27 mouse cellular contexts compared by ENCODE assay signal in the genomic region with DNA sequence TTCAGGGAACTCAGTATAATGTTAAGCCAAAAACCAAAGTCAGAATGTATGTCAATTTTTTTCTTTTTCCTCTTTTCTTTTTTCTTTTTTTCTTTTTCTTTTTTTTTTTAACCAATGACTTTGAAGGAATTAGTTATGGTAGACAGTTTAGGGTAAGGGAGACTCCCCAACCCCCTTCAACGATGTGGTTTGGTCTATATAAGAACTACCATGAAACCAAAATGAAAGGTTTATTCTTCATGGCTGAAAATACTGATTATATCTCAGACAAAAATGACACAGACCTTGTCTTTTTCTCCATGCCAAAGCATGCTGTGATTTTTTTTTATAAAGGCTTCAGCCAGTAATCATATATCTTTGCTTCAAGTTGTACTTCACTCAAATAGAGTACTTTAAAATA.
DNase-seq lines count a peak whose midpoint lies in the region; ATAC-seq lines count a peak whose summit lies in the region.
"Had no signal": no experiment of that assay in that cellular context is flagged by ENCODE, and none has a peak within 500 bp of the region (broad histone marks: within the 10 kb centered on the region; RNA-seq: fewer than 3 reads in every experiment).

No protein-coding gene starts in this region.

- no peak for ATAC-seq in embryonic facial prominence, embryonic 13.5 days (ENCODE audit: insufficient number of reproducible peaks, insufficient read depth, low FRiP score, low TSS enrichment, low read depth)
- peak; percentile 30; the same call in 1 of the 2 replicates for ATAC-seq in embryonic facial prominence, embryonic 14.5 days (ENCODE audit: low read depth)
- ATAC-seq: activated CD4-positive, CD25-positive, alpha-beta regulatory T cell, adult 4 months; CD4-positive, CD25-positive, alpha-beta regulatory T cell, adult 4 months; forebrain, embryonic 14.5 days; forebrain, embryonic 16.5 days; Patski had no signal

- H3K36me3 ChIP-seq in embryonic facial prominence, embryonic 13.5 days: no peaks in the 10 kb centered on the region
- no peaks in the 10 kb centered on the region for H3K36me3 ChIP-seq in embryonic facial prominence, embryonic 10.5 days (replicated peaks)
- H3K36me3 ChIP-seq in embryonic facial prominence, embryonic 14.5 days (ENCODE audit: control insufficient read depth, insufficient read depth, low read length): no peaks in the 10 kb centered on the region
- H3K36me3 ChIP-seq in limb, embryonic 10.5 days: no peaks in the 10 kb centered on the region
- H3K36me3 ChIP-seq: embryonic facial prominence, embryonic 12.5 days; forebrain, embryonic 10.5 days; forebrain, embryonic 12.5 days; G1E had no signal

- peak overlapping the region; percentile 48; the same call in 1 of the 2 replicates for H3K27ac ChIP-seq in embryonic facial prominence, embryonic 13.5 days
- no peak overlapping the region for H3K27ac ChIP-seq in embryonic facial prominence, embryonic 10.5 days (replicated peaks)
- H3K27ac ChIP-seq in embryonic facial prominence, embryonic 14.5 days (replicated peaks; ENCODE audit: low read depth, low read length): peak overlapping the region; percentile 0; the same call in 1 of the 2 replicates
- peak overlapping the region; percentile 76; the same call in 1 of the 2 replicates for H3K27ac ChIP-seq in limb, embryonic 10.5 days
- H3K27ac ChIP-seq: embryonic facial prominence, embryonic 12.5 days; forebrain, embryonic 10.5 days; forebrain, embryonic 12.5 days had no signal

- no peaks in the 10 kb centered on the region for H3K9me3 ChIP-seq in embryonic facial prominence, embryonic 13.5 days
- H3K9me3 ChIP-seq in embryonic facial prominence, embryonic 10.5 days: no peaks in the 10 kb centered on the region
- H3K9me3 ChIP-seq in embryonic facial prominence, embryonic 14.5 days (ENCODE audit: control insufficient read depth, low read length): no peaks in the 10 kb centered on the region
- H3K9me3 ChIP-seq in limb, embryonic 10.5 days (replicated peaks): no peaks in the 10 kb centered on the region
- H3K9me3 ChIP-seq: embryonic facial prominence, embryonic 12.5 days; forebrain, embryonic 10.5 days; forebrain, embryonic 12.5 days had no signal

- no peak overlapping the region for H3K4me2 ChIP-seq in embryonic facial prominence, embryonic 13.5 days
- H3K4me2 ChIP-seq in embryonic facial prominence, embryonic 14.5 days (ENCODE audit: low read depth, low read length): no peak overlapping the region
- H3K4me2 ChIP-seq: embryonic facial prominence, embryonic 12.5 days; forebrain, embryonic 12.5 days had no signal

- DNase-seq in embryonic facial prominence, embryonic 10.5 days (ENCODE audit: low spot score): no peak
- peak; percentile 53 for DNase-seq in embryonic facial prominence, embryonic 14.5 days (ENCODE audit: low spot score)
- DNase-seq in limb, embryonic 10.5 days (ENCODE audit: low spot score): no peak
- no peak for DNase-seq in adrenal gland, adult 18-20 months (ENCODE audit: low spot score in 2 of 2)
- DNase-seq: adrenal gland, adult 2 months; adrenal gland, postnatal 10 days; adrenal gland, postnatal 25 days; B cell, adult 2 months; cerebellum, adult 11 months; cerebellum, adult 18-20 months; cerebellum, adult 8-10 months; cerebellum, adult 9-11 months; cerebellum, postnatal 14 days; cerebellum, postnatal 36 days; embryo, embryonic 11 days had no signal

- no peak overlapping the region for H3K9ac ChIP-seq in embryonic facial prominence, embryonic 13.5 days
- H3K9ac ChIP-seq in embryonic facial prominence, embryonic 14.5 days (ENCODE audit: low read depth, low read length): no peak overlapping the region
- H3K9ac ChIP-seq: embryonic facial prominence, embryonic 12.5 days; forebrain, embryonic 12.5 days had no signal

- H3K4me1 ChIP-seq in embryonic facial prominence, embryonic 13.5 days: peaks cover 36% of the 10 kb centered on the region
- H3K4me1 ChIP-seq in embryonic facial prominence, embryonic 10.5 days: peaks cover 22% of the 10 kb centered on the region
- peaks cover 25% of the 10 kb centered on the region for H3K4me1 ChIP-seq in embryonic facial prominence, embryonic 14.5 days (ENCODE audit: control insufficient read depth, insufficient read depth, low read length)
- peaks cover 35% of the 10 kb centered on the region for H3K4me1 ChIP-seq in limb, embryonic 10.5 days

- 33% methylated on average over 1 of the region's 1 CpGs for WGBS in embryonic facial prominence, embryonic 13.5 days
- 89% methylated on average over 1 of the region's 1 CpGs for WGBS in embryonic facial prominence, embryonic 10.5 days
- WGBS in embryonic facial prominence, embryonic 14.5 days: 45% methylated on average over 1 of the region's 1 CpGs
- WGBS in limb, embryonic 10.5 days: 89% methylated on average over 1 of the region's 1 CpGs

- H3K4me3 ChIP-seq in embryonic facial prominence, embryonic 13.5 days: no peak overlapping the region
- H3K4me3 ChIP-seq in embryonic facial prominence, embryonic 10.5 days: no peak overlapping the region
- no peak overlapping the region for H3K4me3 ChIP-seq in embryonic facial prominence, embryonic 14.5 days (ENCODE audit: low read depth, low read length)
- H3K4me3 ChIP-seq in limb, embryonic 10.5 days: no peak overlapping the region
- H3K4me3 ChIP-seq: embryonic facial prominence, embryonic 12.5 days; erythroblast, embryonic 14.5 days; forebrain, embryonic 10.5 days; forebrain, embryonic 12.5 days had no signal

- H3K27me3 ChIP-seq in embryonic facial prominence, embryonic 13.5 days: no peaks in the 10 kb centered on the region
- no peaks in the 10 kb centered on the region for H3K27me3 ChIP-seq in embryonic facial prominence, embryonic 10.5 days (replicated peaks; ENCODE audit: low read depth, poor library complexity, severe bottlenecking)
- H3K27me3 ChIP-seq in embryonic facial prominence, embryonic 14.5 days (replicated peaks; ENCODE audit: control insufficient read depth, insufficient read depth, low read length): no peaks in the 10 kb centered on the region
- no peaks in the 10 kb centered on the region for H3K27me3 ChIP-seq in limb, embryonic 10.5 days (ENCODE audit: low read depth, poor library complexity, severe bottlenecking)
- H3K27me3 ChIP-seq: CH12.LX; embryonic facial prominence, embryonic 12.5 days; forebrain, embryonic 12.5 days; Patski had no signal
